Mouse (Mus musculus): ENCODE measurements around the gene Dst. TPM values are rescaled to one million over a fixed set of nuclear protein-coding genes. Genes with fewer than 3 reads are reported as not detected.

The Dst gene
- total and polyA plus RNA-seq, 3 experiments: 0.08 to 0.60 TPM; not detected in 1

- Histone ChIP-seq H3K27me3 (ENCODE audit: control insufficient read depth in 1 of 2, insufficient read depth in 2 of 2, low read length in 2 of 2) (no peaks in the 10 kb centered on the region), H3K4me3 (ENCODE audit: control insufficient read depth in 1 of 2, insufficient read depth in 1 of 2, low read depth in 2 of 2, low read length in 2 of 2) (no peak overlapping the region), H3K27ac (ENCODE audit: control insufficient read depth, low read depth, low read length) (no peak overlapping the region), H3K9ac (ENCODE audit: control insufficient read depth, low read depth, low read length, poor library complexity, severe bottlenecking) (no peak overlapping the region), H3K36me3 (ENCODE audit: control insufficient read depth in 1 of 2, insufficient read depth in 2 of 2, low read length in 2 of 2) (no peaks in the 10 kb centered on the region), H3K79me2 (ENCODE audit: control insufficient read depth, insufficient read depth, low read length, poor library complexity) (no peaks in the 10 kb centered on the region), H3K9me3 (replicated peaks; ENCODE audit: insufficient read depth, low read length) (no peaks in the 10 kb centered on the region), H3K4me1 (ENCODE audit: control insufficient read depth in 1 of 2, insufficient read depth in 2 of 2, low read length in 2 of 2) (no peaks in the 10 kb centered on the region)
- TF ChIP-seq POLR2AphosphoS2 (IDR thresholded peaks at IDR 0.05; ENCODE audit: low read length) (no peak), RAD21 (IDR thresholded peaks at IDR 0.05; ENCODE audit: low read depth, low read length) (no peak), SMC3 (IDR thresholded peaks at IDR 0.05; ENCODE audit: low read depth, low read length) (no peak), USF1 (IDR thresholded peaks at IDR 0.05; ENCODE audit: low read depth, low read length) (no peak), POLR2AphosphoS5 (IDR thresholded peaks at IDR 0.05; ENCODE audit: borderline replicate concordance, low read depth, low read length) (no peak), USF2 (IDR thresholded peaks at IDR 0.05; ENCODE audit: borderline replicate concordance in 1 of 2, insufficient read depth in 1 of 2, low read depth in 1 of 2, low read length in 2 of 2) (no peak), CHD1 (IDR thresholded peaks at IDR 0.05; ENCODE audit: low read depth, low read length) (no peak), KAT2A (conservative IDR thresholded peaks at IDR 0.05; ENCODE audit: low read depth, low read length) (no peak), HCFC1 (IDR thresholded peaks at IDR 0.05; ENCODE audit: low read depth, low read length) (no peak), TAL1 (IDR thresholded peaks at IDR 0.05; ENCODE audit: low read length) (no peak), ZKSCAN1 (IDR thresholded peaks at IDR 0.05; ENCODE audit: low read depth, low read length) (no peak), MAZ (IDR thresholded peaks at IDR 0.05; ENCODE audit: low read depth, low read length) (no peak), ZC3H11A (IDR thresholded peaks at IDR 0.05; ENCODE audit: low read depth, low read length) (no peak), MAX (IDR thresholded peaks at IDR 0.05; ENCODE audit: low read length) (no peak), GABPA (IDR thresholded peaks at IDR 0.05; ENCODE audit: low read depth, low read length) (no peak), CTCF (IDR thresholded peaks at IDR 0.05 in 2 of 3, conservative IDR thresholded peaks at IDR 0.05 in 1 of 3; ENCODE audit: control insufficient read depth in 1 of 3, insufficient read depth in 1 of 3, low read depth in 2 of 3, low read length in 3 of 3, poor library complexity in 1 of 3, severe bottlenecking in 1 of 3) (no peak), ZNF384 (IDR thresholded peaks at IDR 0.05; ENCODE audit: low read depth, low read length) (no peak)
- no peak for DNase-seq (ENCODE audit: low read depth, low spot score)
Observed at GRCm38 (mm10) chr1:33911589-33911988, 3.6 kb downstream of the Dst start.

DNA sequence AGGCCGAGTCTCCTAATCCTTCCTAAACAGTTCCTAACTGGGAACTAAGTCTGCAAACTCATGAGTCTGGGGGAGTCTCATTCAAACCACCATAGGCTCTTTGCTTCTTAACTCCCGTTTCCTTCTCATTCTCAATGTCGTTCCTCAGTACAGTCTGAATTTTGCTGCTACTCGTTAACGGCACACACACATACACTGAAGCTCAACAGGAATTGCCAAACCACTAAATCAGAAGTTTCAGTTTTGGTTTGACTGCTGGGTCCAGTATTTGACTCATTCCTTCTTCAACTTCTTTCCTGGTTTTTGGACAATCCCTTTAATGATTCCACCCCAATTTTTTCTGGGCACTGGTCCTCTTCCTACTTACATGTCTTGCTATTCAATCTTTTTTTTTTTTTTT is 8.5 kb downstream of the Dst start:
- no peak overlapping the region for H3K4me3 ChIP-seq (ENCODE audit: control insufficient read depth in 1 of 2, insufficient read depth in 1 of 2, low read depth in 2 of 2, low read length in 2 of 2)
- H3K9me3 ChIP-seq (replicated peaks; ENCODE audit: insufficient read depth, low read length): no peaks in the 10 kb centered on the region
- no peaks in the 10 kb centered on the region for H3K36me3 ChIP-seq (ENCODE audit: control insufficient read depth in 1 of 2, insufficient read depth in 2 of 2, low read length in 2 of 2)
- H3K9ac ChIP-seq (ENCODE audit: control insufficient read depth, low read depth, low read length, poor library complexity, severe bottlenecking): no peak overlapping the region
- DNase-seq (ENCODE audit: low read depth, low spot score): no peak
- no peak overlapping the region for H3K27ac ChIP-seq (ENCODE audit: control insufficient read depth, low read depth, low read length)
- H3K79me2 ChIP-seq (ENCODE audit: control insufficient read depth, insufficient read depth, low read length, poor library complexity): no peaks in the 10 kb centered on the region
- no peaks in the 10 kb centered on the region for H3K4me1 ChIP-seq (ENCODE audit: control insufficient read depth in 1 of 2, insufficient read depth in 2 of 2, low read length in 2 of 2)
- TF ChIP-seq MYB (IDR thresholded peaks at IDR 0.05; ENCODE audit: low read depth, low read length): no peak
- TF ChIP-seq ZNF384 (IDR thresholded peaks at IDR 0.05; ENCODE audit: low read depth, low read length): no peak
- TF ChIP-seq JUND (IDR thresholded peaks at IDR 0.05; ENCODE audit: low read depth, low read length): no peak
- no peak for TF ChIP-seq TAL1 (IDR thresholded peaks at IDR 0.05; ENCODE audit: low read length)
- TF ChIP-seq POLR2AphosphoS2 (IDR thresholded peaks at IDR 0.05; ENCODE audit: low read length): no peak
- no peak for TF ChIP-seq ZC3H11A (IDR thresholded peaks at IDR 0.05; ENCODE audit: low read depth, low read length)
- TF ChIP-seq CTCF (IDR thresholded peaks at IDR 0.05 in 2 of 3, conservative IDR thresholded peaks at IDR 0.05 in 1 of 3; ENCODE audit: control insufficient read depth in 1 of 3, insufficient read depth in 1 of 3, low read depth in 2 of 3, low read length in 3 of 3, poor library complexity in 1 of 3, severe bottlenecking in 1 of 3): no peak
- TF ChIP-seq KAT2A (conservative IDR thresholded peaks at IDR 0.05; ENCODE audit: low read depth, low read length): no peak
- TF ChIP-seq RCOR1 (IDR thresholded peaks at IDR 0.05; ENCODE audit: low read depth, low read length): no peak
- no peaks in the 10 kb centered on the region for H3K27me3 ChIP-seq (ENCODE audit: control insufficient read depth in 1 of 2, insufficient read depth in 2 of 2, low read length in 2 of 2)

All from MEL (cell line).